In the genomic region with DNA sequence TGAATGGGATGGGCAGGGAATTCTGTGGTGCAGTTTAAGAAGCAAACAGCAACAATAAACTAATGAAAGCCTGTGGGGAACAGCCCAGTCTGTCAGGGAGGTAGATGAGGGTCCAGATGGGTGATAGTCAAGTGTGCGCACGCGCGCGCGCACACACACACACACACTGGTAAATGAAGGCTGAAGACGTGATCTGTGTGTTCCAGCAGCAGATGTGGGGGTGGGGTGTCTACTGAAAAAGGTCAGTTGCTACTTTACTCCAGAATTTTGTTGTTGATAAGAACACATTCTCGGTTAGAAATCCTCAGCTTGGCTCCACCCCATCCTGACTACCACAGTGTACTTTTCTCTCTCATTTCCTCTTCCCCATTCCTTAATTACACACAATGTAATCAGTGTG, we compare ENCODE assay signal across 27 mouse cellular contexts. TPM values are rescaled to one million over a fixed set of nuclear protein-coding genes. Genes with fewer than 3 reads are reported as not detected.
DNase-seq lines count a peak whose midpoint lies in the region; ATAC-seq lines count a peak whose summit lies in the region.
"Had no signal": no experiment of that assay in that cellular context is flagged by ENCODE, and none has a peak within 500 bp of the region (broad histone marks: within the 10 kb centered on the region; RNA-seq: fewer than 3 reads in every experiment).

No protein-coding gene starts in this region.

- H3K9ac ChIP-seq in liver, embryonic 13.5 days: no peak overlapping the region
- no peak overlapping the region for H3K9ac ChIP-seq in midbrain, embryonic 11.5 days (ENCODE audit: low read length)
- H3K9ac ChIP-seq: heart, embryonic 13.5 days; neural tube, embryonic 13.5 days had no signal

- H3K4me1 ChIP-seq in liver, embryonic 13.5 days (replicated peaks): peaks cover 35% of the 10 kb centered on the region
- no peaks in the 10 kb centered on the region for H3K4me1 ChIP-seq in midbrain, embryonic 11.5 days (ENCODE audit: control insufficient read depth, insufficient read depth, low read length)
- H3K4me1 ChIP-seq: neural tube, embryonic 13.5 days had no signal

- no peaks in the 10 kb centered on the region for H3K9me3 ChIP-seq in liver, embryonic 13.5 days (replicated peaks)
- H3K9me3 ChIP-seq in midbrain, embryonic 11.5 days (ENCODE audit: control insufficient read depth, low read length): no peaks in the 10 kb centered on the region
- H3K9me3 ChIP-seq: embryonic facial prominence, embryonic 10.5 days; forebrain, embryonic 10.5 days; heart, embryonic 13.5 days; limb, embryonic 10.5 days; neural tube, embryonic 13.5 days had no signal

- no peaks in the 10 kb centered on the region for H3K36me3 ChIP-seq in liver, embryonic 13.5 days
- no peaks in the 10 kb centered on the region for H3K36me3 ChIP-seq in midbrain, embryonic 11.5 days (ENCODE audit: control insufficient read depth, insufficient read depth, low read length)
- H3K36me3 ChIP-seq: neural tube, embryonic 13.5 days had no signal

- H3K4me3 ChIP-seq in liver, embryonic 13.5 days (replicated peaks): no peak overlapping the region
- H3K4me3 ChIP-seq in midbrain, embryonic 11.5 days (ENCODE audit: low read depth, low read length): no peak overlapping the region
- H3K4me3 ChIP-seq: embryonic facial prominence, embryonic 10.5 days; forebrain, embryonic 10.5 days; heart, adult 2 months; heart, embryonic 13.5 days; limb, embryonic 10.5 days; neural tube, embryonic 13.5 days had no signal

- peak; percentile 48 for ATAC-seq in common myeloid progenitor, adult 5-6 weeks (replicated peaks; ENCODE audit: low read depth, poor library complexity, severe bottlenecking)
- ATAC-seq in liver, embryonic 13.5 days (ENCODE audit: low read depth): peak; percentile 85
- ATAC-seq in megakaryocyte progenitor cell, adult 5-6 weeks (replicated peaks; ENCODE audit: poor library complexity): peak; percentile 80
- ATAC-seq in midbrain, embryonic 11.5 days (ENCODE audit: low FRiP score): no peak
- ATAC-seq: forebrain, embryonic 16.5 days; hindbrain, postnatal 0 days; intestine, postnatal 0 days; lung, postnatal 0 days had no signal

- H3K4me2 ChIP-seq in liver, embryonic 13.5 days: no peak overlapping the region
- no peak overlapping the region for H3K4me2 ChIP-seq in midbrain, embryonic 11.5 days
- H3K4me2 ChIP-seq: heart, embryonic 13.5 days; neural tube, embryonic 13.5 days had no signal

- DNase-seq in B cell, adult 2 months: peak; percentile 24 to 34
- peak; percentile 42 for DNase-seq in liver, embryonic 13.5 days
- no peak for DNase-seq in layer of hippocampus, adult 18-20 months (ENCODE audit: low spot score in 2 of 2)
- no peak for DNase-seq in midbrain, embryonic 11.5 days (ENCODE audit: low spot score, missing footprints)
- no peak for DNase-seq in adipocyte (ENCODE audit: low spot score)
- DNase-seq in frontal cortex, adult 2 months (ENCODE audit: extremely low spot score in 1 of 2, low spot score in 1 of 2): no peak
- DNase-seq: adrenal gland, postnatal 10 days; cerebellum, adult 9-10 months; gastrocnemius, postnatal 25 days; heart, adult 2 months; heart, postnatal 14 days; kidney, postnatal 4 days; layer of hippocampus, adult 9-11 months; midbrain, embryonic 14.5 days; thymus, postnatal 25 days had no signal

- no peaks in the 10 kb centered on the region for H3K27me3 ChIP-seq in liver, embryonic 13.5 days
- no peaks in the 10 kb centered on the region for H3K27me3 ChIP-seq in midbrain, embryonic 11.5 days (ENCODE audit: control insufficient read depth, insufficient read depth, low read length)
- H3K27me3 ChIP-seq: heart, embryonic 13.5 days; neural tube, embryonic 13.5 days had no signal

- H3K27ac ChIP-seq in liver, embryonic 13.5 days: no peak overlapping the region
- H3K27ac ChIP-seq in midbrain, embryonic 11.5 days (ENCODE audit: low read depth, low read length): no peak overlapping the region
- H3K27ac ChIP-seq: embryonic facial prominence, embryonic 10.5 days; forebrain, embryonic 10.5 days; heart, adult 2 months; heart, embryonic 13.5 days; hindbrain, postnatal 0 days; limb, embryonic 10.5 days; neural tube, embryonic 13.5 days had no signal

- WGBS in liver, embryonic 13.5 days (ENCODE audit: insufficient replicate concordance): 19% methylated on average over 8 of the region's 8 CpGs
- WGBS in midbrain, embryonic 11.5 days: 95% methylated on average over 8 of the region's 8 CpGs

RNA-seq across cellular contexts. Expression of gene Hmga2, which starts 17.4 kb away (rescaled TPM):
- total RNA-seq in common myeloid progenitor, adult 5-6 weeks (2017): 6.1 and 7.0 TPM in 2 replicates
- 7.5 and 7.6 TPM in 2 replicates for polyA plus RNA-seq in liver, embryonic 13.5 days (2015; fragmentation: Nextera tagmentation; extraction: Ambion mirVana)
- total RNA-seq in megakaryocyte progenitor cell, adult 5-6 weeks (2015): 2.9 and 4.3 TPM in 2 replicates
- 0.50 and 1.4 TPM in 2 replicates for total RNA-seq in megakaryocyte progenitor cell, adult 5-6 weeks (2017)
- total RNA-seq in layer of hippocampus, adult 18-20 months (2021): under 1 TPM; 0.07 to 0.18 TPM
- 22.9 and 23.2 TPM in 2 replicates for polyA plus RNA-seq in midbrain, embryonic 11.5 days (2014; fragmentation: Nextera tagmentation; extraction: Ambion mirVana)
- polyA plus RNA-seq in frontal cortex, adult 2 months (2012; rRNA removed): not detected in 2 replicates
- total RNA-seq: heart, adult 2 months; liver, adult 2 months had no signal
- polyA plus RNA-seq: heart, adult 2 months had no signal

Comparison
In these comparisons a context has a peak if more than half of its experiments do, and no peak if none do; other contexts are left out.
1. DNase-seq: peak in B cell, adult 2 months (2 of 2) and liver, embryonic 13.5 days (single experiment); none in layer of hippocampus, adult 18-20 months (0 of 2), midbrain, embryonic 11.5 days (single experiment), adipocyte (single experiment) and frontal cortex, adult 2 months (0 of 2).